Mouse (Mus musculus) skeletal muscle tissue, postnatal 0 days (tissue): ENCODE measurements around the gene Kif21a. TPM values are rescaled to one million over a fixed set of nuclear protein-coding genes. Genes with fewer than 3 reads are reported as not detected.

Experiments
- polyA plus RNA-seq: library from polyadenylated mRNA; unstranded; fragments of >200 nt; fragmentation: Nextera tagmentation; extraction: Ambion mirVana; gene quantifications from 2 replicates; pipeline ENCODE4 v1.2.1, GENCODE M21; 2015

Kif21a gene
- 1.7 and 1.9 TPM in 2 replicates for polyA plus RNA-seq

DNA sequence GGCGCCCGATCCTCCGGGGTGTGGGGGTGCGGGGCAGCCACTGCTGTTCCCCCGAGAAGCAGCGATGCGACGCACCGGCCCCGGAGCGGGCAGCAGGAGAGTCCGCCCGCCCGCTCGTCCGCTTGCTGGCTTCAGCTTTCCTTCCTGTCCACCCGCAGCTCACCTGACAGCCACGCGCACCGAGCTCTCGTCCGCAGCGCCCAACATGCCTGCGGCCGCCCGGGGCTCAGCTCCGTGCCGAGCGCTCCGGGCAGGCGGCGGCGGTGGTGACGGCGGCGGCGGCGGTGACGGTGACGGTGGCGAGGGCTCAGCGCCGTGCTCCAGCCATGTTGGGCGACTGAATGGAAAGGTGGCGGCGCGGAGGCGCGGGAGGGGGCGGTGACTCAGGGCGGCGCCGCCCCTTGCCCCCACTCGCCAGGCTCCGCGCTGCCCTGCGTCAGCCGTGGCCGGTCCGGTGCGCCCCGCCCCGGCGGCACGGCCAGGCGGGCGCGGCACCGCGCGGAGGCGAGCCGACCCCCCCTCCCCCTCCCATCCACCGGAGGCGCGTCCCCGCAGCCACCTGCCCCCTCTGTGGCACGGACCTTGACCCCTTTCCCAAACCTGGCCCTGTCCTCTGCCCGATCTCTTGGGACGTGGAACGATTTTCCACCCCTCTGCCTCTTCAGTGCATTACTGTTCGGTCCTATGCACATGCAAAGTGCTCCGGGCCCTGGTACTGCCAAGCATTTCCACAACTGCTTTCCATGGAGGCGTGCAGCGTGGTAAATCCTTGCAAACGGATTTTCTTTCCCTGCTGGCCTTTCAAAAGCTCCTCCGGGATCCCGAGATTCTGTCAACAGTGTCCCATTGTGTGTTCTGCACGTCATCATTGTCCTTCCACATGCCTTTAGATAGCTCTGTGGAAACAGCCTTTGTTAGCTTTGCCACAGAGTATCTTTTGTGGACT, at the start of gene Kif21a:
Gene Kif21a, minus strand, starts transcription at position 453 of the 946 bp plus-strand sequence.

Other genes with a start within 250 kb of the Kif21a start
- gene Abcd2, start 141.9 kb upstream of the Kif21a start, polyA plus RNA-seq, result 6.0 and 23.5 TPM in 2 replicates
- gene CN725425, start 149.5 kb upstream of the Kif21a start, polyA plus RNA-seq, result not detected in 2 replicates